Mouse (Mus musculus) heart, embryonic 13.5 days (tissue): ENCODE data around the gene Rgl3. TPM values are rescaled to one million over a fixed set of nuclear protein-coding genes. Genes with fewer than 3 reads are reported as not detected.

Experiments
- ATAC-seq: fragments of 200-750 bp; cut with Nextera tagmentation; 2 replicates; pipeline ENCODE4 v1.8.0; 2017; ENCODE audit warnings: moderate TSS enrichment; ENCODE audit not compliant: insufficient number of reproducible peaks, low FRiP score, low TSS enrichment; ENCODE audit errors: extremely low read depth
- H3K27ac ChIP-seq: fragments of 300-500 bp; sonication (generic); replicated peaks from 2 replicates; pipeline ENCODE4 v1.5.1; 2015; ENCODE audit warnings: moderate library complexity, mild to moderate bottlenecking, inconsistent platforms
- H3K27me3 ChIP-seq: fragments of 300-500 bp; sonication (generic); replicated peaks from 2 replicates; pipeline ENCODE4 v1.6.1; 2015; ENCODE audit warnings: mild to moderate bottlenecking, inconsistent platforms
- H3K36me3 ChIP-seq: fragments of 300-500 bp; sonication (generic); 2 replicates; pipeline ENCODE4 v1.6.1; 2015; ENCODE audit warnings: mild to moderate bottlenecking, inconsistent platforms
- H3K4me1 ChIP-seq: fragments of 300-500 bp; sonication (generic); 2 replicates; pipeline ENCODE4 v1.6.1; 2015; ENCODE audit warnings: inconsistent platforms
- H3K4me2 ChIP-seq: fragments of 300-500 bp; sonication (generic); 2 replicates; pipeline ENCODE4 v1.6.1; 2015; ENCODE audit warnings: inconsistent platforms, mild to moderate bottlenecking, moderate library complexity
- H3K4me3 ChIP-seq: fragments of 300-500 bp; sonication (generic); 2 replicates; pipeline ENCODE4 v1.5.1; 2015; ENCODE audit warnings: moderate library complexity, mild to moderate bottlenecking, inconsistent platforms
- H3K9ac ChIP-seq: fragments of 300-500 bp; sonication (generic); 2 replicates; pipeline ENCODE4 v1.6.1; 2015; ENCODE audit warnings: inconsistent platforms, mild to moderate bottlenecking, moderate library complexity
- H3K9me3 ChIP-seq: fragments of 300-500 bp; sonication (generic); 2 replicates; pipeline ENCODE4 v1.6.1; 2016; ENCODE audit warnings: inconsistent platforms
- WGBS: fragments of 180-500 bp; shearing (Covaris S2); methylation state at CpG from one replicate; pipeline ENCODE4 v1.1.7; 2015; ENCODE audit warnings: mixed read lengths; 5-methylcytosine and 5-hydroxymethylcytosine counted together
- polyA plus RNA-seq: library from polyadenylated mRNA; unstranded; fragments of >200 nt; fragmentation: Nextera tagmentation; extraction: Ambion mirVana; gene quantifications from 2 replicates; pipeline ENCODE4 v1.2.1, GENCODE M21; 2015

The Rgl3 gene
- 0.68 and 0.71 TPM in 2 replicates for polyA plus RNA-seq

GRCm38 (mm10) chr9:21989230-21990110 is at the start of gene Rgl3:
Gene Rgl3 (minus strand): TSS chr9:21989446.
- H3K27me3 ChIP-seq, result peaks cover 97% of the 10 kb centered on the region
- peak within 1 kb of the TSS; percentile 75 for H3K9ac ChIP-seq
- no peak for ATAC-seq
- no peak within 1 kb of the TSS for H3K27ac ChIP-seq
- H3K4me1 ChIP-seq, result peaks cover 23% of the 10 kb centered on the region
- peak within 1 kb of the TSS; percentile 58 for H3K4me3 ChIP-seq
- no peaks in the 10 kb centered on the region for H3K36me3 ChIP-seq
- H3K9me3 ChIP-seq, result no peaks in the 10 kb centered on the region
- H3K4me2 ChIP-seq, result peak within 1 kb of the TSS; percentile 88
- under 1% methylated on average over 42 of the region's 42 CpGs for WGBS

GRCm38 (mm10) chr9:22037826-22038225 is 48.6 kb upstream of the Rgl3 start:
- H3K9ac ChIP-seq, result no peak overlapping the region
- no peak for ATAC-seq

GRCm38 (mm10) chr9:22035300-22036044 is 46.2 kb upstream of the Rgl3 start:
- ATAC-seq, result no peak
- WGBS, result 44% methylated on average over 6 of the region's 6 CpGs

More at GRCm38 (mm10) chr9:22037826-22038225, 48.6 kb upstream of the Rgl3 start:
- H3K27me3 ChIP-seq, result 0 out of 2 replicates have a peak, but pooled peaks cover 2% of the 10 kb centered on the region
- H3K4me2 ChIP-seq, result no peak overlapping the region
- no peaks in the 10 kb centered on the region for H3K4me1 ChIP-seq
- WGBS, result 70% methylated on average over 10 of the region's 10 CpGs
- no peak overlapping the region for H3K27ac ChIP-seq
- H3K9me3 ChIP-seq, result no peaks in the 10 kb centered on the region
- H3K36me3 ChIP-seq, result no peaks in the 10 kb centered on the region
- no peak overlapping the region for H3K4me3 ChIP-seq

GRCm38 (mm10) chr9:22030386-22030785 is 41.1 kb upstream of the Rgl3 start:
- Histone ChIP-seq H3K4me2 (no peak overlapping the region), H3K27me3 (peaks cover 11% of the 10 kb centered on the region; the same call in 1 of the 2 replicates), H3K27ac (no peak overlapping the region), H3K4me1 (no peaks in the 10 kb centered on the region), H3K36me3 (no peaks in the 10 kb centered on the region), H3K9ac (no peak overlapping the region), H3K4me3 (no peak overlapping the region), H3K9me3 (no peaks in the 10 kb centered on the region)
- 84% methylated on average over 9 of the region's 9 CpGs for WGBS
- no peak for ATAC-seq

More at GRCm38 (mm10) chr9:22035300-22036044, 46.2 kb upstream of the Rgl3 start:
- Histone ChIP-seq H3K36me3 (no peaks in the 10 kb centered on the region), H3K4me2 (no peak overlapping the region), H3K4me1 (no peaks in the 10 kb centered on the region), H3K9me3 (no peaks in the 10 kb centered on the region), H3K27me3 (0 out of 2 replicates have a peak, but pooled peaks cover 2% of the 10 kb centered on the region), H3K4me3 (no peak overlapping the region), H3K9ac (no peak overlapping the region), H3K27ac (no peak overlapping the region)

GRCm38 (mm10) chr9:22028467-22028866 is 39.2 kb upstream of the Rgl3 start:
- Histone ChIP-seq H3K4me2 (no peak overlapping the region), H3K9ac (no peak overlapping the region), H3K4me1 (no peaks in the 10 kb centered on the region), H3K36me3 (no peaks in the 10 kb centered on the region), H3K9me3 (no peaks in the 10 kb centered on the region), H3K4me3 (no peak overlapping the region), H3K27ac (no peak overlapping the region), H3K27me3 (peaks cover 11% of the 10 kb centered on the region; the same call in 1 of the 2 replicates)
- no peak for ATAC-seq
- whole genome bisulfite sequencing, result 50% methylated on average over 7 of the region's 7 CpGs

- WGBS, result 44% methylated on average over 8 of the region's 8 CpGs
- Histone ChIP-seq H3K27me3 (peaks cover 9% of the 10 kb centered on the region; the same call in 1 of the 2 replicates), H3K4me1 (no peaks in the 10 kb centered on the region), H3K36me3 (no peaks in the 10 kb centered on the region), H3K4me2 (no peak overlapping the region), H3K9me3 (no peaks in the 10 kb centered on the region), H3K9ac (no peak overlapping the region), H3K4me3 (no peak overlapping the region), H3K27ac (no peak overlapping the region)
- ATAC-seq, result no peak
Measured at GRCm38 (mm10) chr9:22024592-22024991, 35.3 kb upstream of the Rgl3 start.

GRCm38 (mm10) chr9:22017208-22017825 is 28.1 kb upstream of the Rgl3 start:
- Histone ChIP-seq H3K27me3 (no peaks in the 10 kb centered on the region), H3K4me1 (no peaks in the 10 kb centered on the region), H3K4me2 (no peak overlapping the region), H3K9ac (no peak overlapping the region), H3K9me3 (no peaks in the 10 kb centered on the region), H3K4me3 (no peak overlapping the region), H3K27ac (no peak overlapping the region), H3K36me3 (peaks cover 26% of the 10 kb centered on the region)
- 72% methylated on average over 7 of the region's 7 CpGs for WGBS
- no peak for ATAC-seq

- Histone ChIP-seq H3K36me3 (peaks cover 36% of the 10 kb centered on the region), H3K4me2 (no peak overlapping the region), H3K27ac (no peak overlapping the region), H3K4me3 (no peak overlapping the region), H3K9ac (no peak overlapping the region), H3K27me3 (no peaks in the 10 kb centered on the region), H3K4me1 (no peaks in the 10 kb centered on the region), H3K9me3 (no peaks in the 10 kb centered on the region)
- 73% methylated on average over 10 of the region's 10 CpGs for WGBS
- ATAC-seq, result no peak
Measured at GRCm38 (mm10) chr9:22016245-22016644, 27.0 kb upstream of the Rgl3 start.

GRCm38 (mm10) chr9:22012731-22013130 is 23.5 kb upstream of the Rgl3 start:
- H3K4me3 ChIP-seq, result no peak overlapping the region
- H3K27me3 ChIP-seq, result no peaks in the 10 kb centered on the region
- no peak overlapping the region for H3K9ac ChIP-seq
- H3K27ac ChIP-seq, result no peak overlapping the region
- H3K4me2 ChIP-seq, result no peak overlapping the region
- WGBS, result 93% methylated on average over 13 of the region's 13 CpGs
- H3K9me3 ChIP-seq, result no peaks in the 10 kb centered on the region
- peaks cover 71% of the 10 kb centered on the region for H3K36me3 ChIP-seq
- H3K4me1 ChIP-seq, result no peaks in the 10 kb centered on the region
- ATAC-seq, result no peak

- no peak for ATAC-seq
- H3K27me3 ChIP-seq, result no peaks in the 10 kb centered on the region
- no peak overlapping the region for H3K27ac ChIP-seq
- H3K4me2 ChIP-seq, result no peak overlapping the region
- H3K4me3 ChIP-seq, result no peak overlapping the region
- no peaks in the 10 kb centered on the region for H3K9me3 ChIP-seq
- H3K36me3 ChIP-seq, result peaks cover 88% of the 10 kb centered on the region
- no peak overlapping the region for H3K9ac ChIP-seq
- H3K4me1 ChIP-seq, result no peaks in the 10 kb centered on the region
- WGBS, result 85% methylated on average over 5 of the region's 5 CpGs
Measured at GRCm38 (mm10) chr9:22011055-22011454, 21.8 kb upstream of the Rgl3 start.

- ATAC-seq, result no peak
- Histone ChIP-seq H3K27me3 (peaks cover 7% of the 10 kb centered on the region; the same call in 1 of the 2 replicates), H3K4me3 (no peak overlapping the region), H3K9me3 (no peaks in the 10 kb centered on the region), H3K4me1 (peaks cover 22% of the 10 kb centered on the region), H3K9ac (no peak overlapping the region), H3K36me3 (peaks cover 57% of the 10 kb centered on the region), H3K4me2 (no peak overlapping the region), H3K27ac (no peak overlapping the region)
- WGBS, result 91% methylated on average over 12 of the region's 12 CpGs
Measured at GRCm38 (mm10) chr9:22004546-22004945, 15.3 kb upstream of the Rgl3 start.
